Mouse (Mus musculus): ENCODE data around the gene Atp5g2. TPM values are rescaled to one million over a fixed set of nuclear protein-coding genes. Genes with fewer than 3 reads are reported as not detected.

Atp5g2 gene
- polyA plus RNA-seq (2015; fragmentation: Nextera tagmentation; extraction: Ambion mirVana) = 70.9 and 83.1 TPM in 2 replicates

DNA sequence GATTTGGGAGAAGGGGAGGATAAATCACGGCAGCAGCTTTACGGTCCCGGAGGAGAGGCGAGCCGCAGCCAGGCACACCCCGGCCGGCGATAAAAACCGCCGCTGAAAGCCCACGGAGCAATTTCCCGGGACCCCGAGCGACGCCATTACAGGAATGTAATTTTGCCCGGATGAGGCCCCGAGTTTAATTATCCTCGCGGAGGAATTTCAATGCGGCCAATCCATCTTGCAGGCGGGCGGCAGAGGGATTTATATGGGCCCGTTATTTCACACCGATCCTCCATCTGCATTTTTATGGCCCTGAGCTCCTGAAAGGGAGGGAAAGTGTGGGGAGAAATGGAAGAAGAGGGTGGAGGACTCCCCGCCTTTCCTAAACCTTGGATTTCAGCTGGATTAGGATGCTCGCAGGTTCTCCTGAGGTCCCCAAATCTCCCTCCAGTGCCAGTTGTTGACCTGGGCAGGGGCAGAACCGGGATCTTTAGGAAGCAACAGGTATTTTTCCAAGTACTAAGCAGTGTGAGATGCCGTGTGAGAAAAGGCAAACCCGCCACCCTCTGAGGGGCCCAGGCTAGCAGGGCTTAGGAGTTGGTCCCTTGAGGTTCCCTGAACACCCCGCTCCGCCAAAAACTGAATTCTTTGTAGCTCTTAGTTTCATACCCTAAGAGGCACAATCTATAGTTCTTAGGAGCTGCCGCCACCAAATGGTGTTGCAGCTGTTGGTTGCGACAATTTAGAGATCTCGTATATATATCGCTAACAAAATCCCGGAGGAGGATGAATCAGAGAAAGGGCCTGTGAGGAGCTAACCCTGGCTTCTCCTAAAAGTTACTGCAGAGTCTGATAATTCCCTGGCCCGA is at the start of gene Atp5g2:
Gene Atp5g2 (minus strand): TSS at position 138 of the 857 bp plus-strand sequence.
- H3K9me3 ChIP-seq = no peaks in the 10 kb centered on the region
- peak within 1 kb of the TSS; percentile 95 for H3K27ac ChIP-seq
- peak within 1 kb of the TSS; percentile 63 for H3K4me2 ChIP-seq
- H3K36me3 ChIP-seq = peaks cover 7% of the 10 kb centered on the region
- H3K4me3 ChIP-seq = peak within 1 kb of the TSS; percentile 82
- 3% methylated on average over 37 of the region's 37 CpGs for WGBS
- H3K9ac ChIP-seq = peak within 1 kb of the TSS; percentile 68
- peaks cover 29% of the 10 kb centered on the region for H3K4me1 ChIP-seq
- no peak for ATAC-seq (ENCODE audit: borderline replicate concordance, extremely low read depth, low FRiP score, low TSS enrichment)
- no peaks in the 10 kb centered on the region for H3K27me3 ChIP-seq

- no peaks in the 10 kb centered on the region for H3K9me3 ChIP-seq
- no peak overlapping the region for H3K27ac ChIP-seq
- H3K9ac ChIP-seq = peak overlapping the region; percentile 54
- peaks cover 12% of the 10 kb centered on the region for H3K4me1 ChIP-seq
- H3K4me2 ChIP-seq = peak overlapping the region; percentile 63
- H3K4me3 ChIP-seq = peak overlapping the region; percentile 63
- no peak for ATAC-seq (ENCODE audit: borderline replicate concordance, extremely low read depth, low FRiP score, low TSS enrichment)
- 14% methylated on average over 14 of the region's 14 CpGs for WGBS
- no peaks in the 10 kb centered on the region for H3K27me3 ChIP-seq
- no peaks in the 10 kb centered on the region for H3K36me3 ChIP-seq
Observed at GRCm38 (mm10) chr15:102721016-102721898, 49.1 kb upstream of the Atp5g2 start.

- H3K4me3 ChIP-seq = no peak overlapping the region
- H3K27me3 ChIP-seq = no peaks in the 10 kb centered on the region
- H3K4me1 ChIP-seq = peaks cover 8% of the 10 kb centered on the region
- peaks cover 28% of the 10 kb centered on the region for H3K36me3 ChIP-seq
- ATAC-seq (ENCODE audit: borderline replicate concordance, extremely low read depth, low FRiP score, low TSS enrichment) = no peak
- no peaks in the 10 kb centered on the region for H3K9me3 ChIP-seq
- no peak overlapping the region for H3K27ac ChIP-seq
- WGBS = 34% methylated on average over 12 of the region's 12 CpGs
- H3K4me2 ChIP-seq = no peak overlapping the region
- H3K9ac ChIP-seq = no peak overlapping the region
Observed at GRCm38 (mm10) chr15:102716132-102716531, 44.0 kb upstream of the Atp5g2 start.

GRCm38 (mm10) chr15:102707736-102708269 is 35.7 kb upstream of the Atp5g2 start:
- Histone ChIP-seq H3K9ac (no peak overlapping the region), H3K27ac (no peak overlapping the region), H3K36me3 (peaks cover 37% of the 10 kb centered on the region), H3K27me3 (no peaks in the 10 kb centered on the region), H3K4me1 (no peaks in the 10 kb centered on the region), H3K4me3 (no peak overlapping the region), H3K9me3 (no peaks in the 10 kb centered on the region), H3K4me2 (no peak overlapping the region)
- no peak for ATAC-seq (ENCODE audit: borderline replicate concordance, extremely low read depth, low FRiP score, low TSS enrichment)
- 83% methylated on average over 6 of the region's 6 CpGs for WGBS

- Histone ChIP-seq H3K4me1 (no peaks in the 10 kb centered on the region), H3K36me3 (peaks cover 27% of the 10 kb centered on the region), H3K4me3 (no peak overlapping the region), H3K27me3 (no peaks in the 10 kb centered on the region), H3K9me3 (no peaks in the 10 kb centered on the region), H3K9ac (no peak overlapping the region), H3K4me2 (no peak overlapping the region), H3K27ac (no peak overlapping the region)
- 70% methylated on average over 7 of the region's 7 CpGs for WGBS
- ATAC-seq (ENCODE audit: borderline replicate concordance, extremely low read depth, low FRiP score, low TSS enrichment) = no peak
Observed at GRCm38 (mm10) chr15:102705923-102706503, 33.9 kb upstream of the Atp5g2 start.

DNA sequence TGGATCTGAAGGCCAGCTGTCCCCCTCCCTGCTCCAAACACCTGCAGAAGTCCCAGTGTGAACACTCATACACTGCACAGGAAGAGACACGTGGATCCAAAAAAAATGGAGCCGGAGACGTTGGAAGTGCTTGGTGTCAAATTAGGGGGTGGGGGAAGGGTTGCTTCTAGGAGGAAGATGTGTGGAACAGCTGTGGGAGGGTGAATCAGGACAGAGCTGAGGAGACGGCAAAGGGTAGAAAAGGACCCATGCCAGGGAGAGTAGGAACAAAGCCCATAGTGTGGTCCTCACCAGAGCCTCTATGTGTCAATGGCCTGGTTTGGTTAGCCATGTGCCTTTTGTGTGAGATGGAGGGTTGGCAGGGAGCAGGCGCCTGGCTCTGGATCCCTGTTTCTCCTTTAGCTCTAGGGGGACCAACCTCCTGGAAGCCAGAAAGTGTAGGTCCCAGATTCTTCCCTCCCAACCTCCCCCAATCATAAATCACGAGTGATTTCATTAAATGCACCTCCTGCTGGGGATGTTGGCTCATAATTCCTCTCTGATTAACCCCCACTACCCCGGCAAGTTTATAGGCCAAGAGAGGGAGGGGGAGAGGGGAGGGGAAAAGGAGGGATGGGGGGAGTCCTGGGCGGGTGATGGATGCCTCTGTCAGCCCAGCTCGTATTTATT is 33.2 kb upstream of the Atp5g2 start:
- H3K4me3 ChIP-seq = no peak overlapping the region
- 41% methylated on average over 9 of the region's 9 CpGs for WGBS
- H3K9ac ChIP-seq = no peak overlapping the region
- no peaks in the 10 kb centered on the region for H3K9me3 ChIP-seq
- peaks cover under 1% of the 10 kb centered on the region; the same call in 1 of the 2 replicates for H3K27me3 ChIP-seq
- H3K27ac ChIP-seq = no peak overlapping the region
- H3K4me2 ChIP-seq = no peak overlapping the region
- ATAC-seq (ENCODE audit: borderline replicate concordance, extremely low read depth, low FRiP score, low TSS enrichment) = no peak
- peaks cover 20% of the 10 kb centered on the region for H3K36me3 ChIP-seq
- no peaks in the 10 kb centered on the region for H3K4me1 ChIP-seq

DNA sequence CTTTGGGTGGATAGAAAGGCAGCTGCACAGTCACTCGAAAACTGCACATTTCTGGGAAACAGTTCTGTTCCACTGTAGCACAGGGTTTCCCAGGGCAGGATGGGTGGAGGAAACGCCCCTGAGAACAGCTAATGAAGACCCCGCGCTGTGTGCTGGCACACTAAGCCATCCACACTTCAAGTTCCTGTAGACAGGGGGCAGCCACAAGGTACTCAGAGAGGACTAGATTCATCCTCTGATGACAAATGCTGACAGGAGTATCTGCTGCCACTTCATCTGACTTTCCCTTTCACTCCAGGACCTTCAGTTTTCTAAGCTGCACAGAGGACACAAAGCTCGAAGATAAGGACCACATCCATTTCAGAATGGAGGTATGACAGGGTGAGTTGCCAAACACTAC is 32.7 kb upstream of the Atp5g2 start:
- 50% methylated on average over 5 of the region's 5 CpGs for WGBS
- Histone ChIP-seq H3K4me3 (no peak overlapping the region), H3K27ac (no peak overlapping the region), H3K9me3 (no peaks in the 10 kb centered on the region), H3K27me3 (peaks cover 6% of the 10 kb centered on the region; the same call in 1 of the 2 replicates), H3K4me2 (no peak overlapping the region), H3K9ac (no peak overlapping the region), H3K4me1 (no peaks in the 10 kb centered on the region), H3K36me3 (peaks cover 18% of the 10 kb centered on the region)
- no peak for ATAC-seq (ENCODE audit: borderline replicate concordance, extremely low read depth, low FRiP score, low TSS enrichment)

DNA sequence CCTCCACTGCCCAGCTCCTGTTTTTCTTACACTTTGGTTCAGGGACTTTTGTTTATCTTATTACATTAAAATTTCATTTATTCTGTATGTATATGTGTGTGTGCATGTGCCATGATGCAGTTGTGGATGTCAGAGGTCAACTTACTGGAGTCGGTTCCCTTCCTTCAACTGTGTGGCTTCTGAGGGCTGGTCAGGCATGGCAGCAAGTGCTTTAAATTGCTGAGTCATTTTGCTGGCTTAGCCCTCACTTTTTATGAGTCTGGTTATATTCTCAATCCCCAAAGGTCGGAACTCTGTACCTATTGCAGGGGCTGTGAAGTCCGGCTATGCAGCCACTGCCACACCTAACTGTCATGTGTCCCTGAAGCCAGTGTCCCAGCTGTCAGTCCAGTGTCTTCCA is 30.8 kb upstream of the Atp5g2 start:
- WGBS = 77% methylated on average over 3 of the region's 3 CpGs
- Histone ChIP-seq H3K27me3 (peaks cover 23% of the 10 kb centered on the region), H3K4me2 (no peak overlapping the region), H3K9ac (no peak overlapping the region), H3K9me3 (no peaks in the 10 kb centered on the region), H3K4me1 (no peaks in the 10 kb centered on the region), H3K36me3 (peaks cover under 1% of the 10 kb centered on the region; the same call in 1 of the 2 replicates), H3K4me3 (no peak overlapping the region), H3K27ac (no peak overlapping the region)
- ATAC-seq (ENCODE audit: borderline replicate concordance, extremely low read depth, low FRiP score, low TSS enrichment) = no peak

DNA sequence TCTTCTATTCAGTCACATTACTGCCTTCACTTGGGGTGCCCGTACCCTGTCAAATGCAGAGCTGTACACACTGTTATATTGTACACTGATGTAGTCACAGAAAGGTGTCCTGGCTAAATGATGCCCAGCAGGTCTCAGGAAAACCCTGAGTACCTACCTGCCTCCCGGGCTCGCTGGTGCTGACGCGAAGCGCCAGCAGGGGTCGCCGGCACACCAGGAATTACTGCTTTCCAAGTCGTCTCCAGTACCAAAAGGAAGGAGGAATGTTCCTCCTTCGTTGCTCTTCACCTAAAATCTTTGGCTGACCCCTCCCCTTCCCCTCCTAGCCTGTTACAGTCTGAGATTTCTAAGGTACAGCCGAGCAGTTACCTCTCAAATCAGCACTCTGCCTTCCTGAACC is 26.0 kb upstream of the Atp5g2 start:
- Histone ChIP-seq H3K4me3 (no peak overlapping the region), H3K9me3 (no peaks in the 10 kb centered on the region), H3K4me2 (no peak overlapping the region), H3K27ac (no peak overlapping the region), H3K9ac (no peak overlapping the region), H3K27me3 (peaks cover 71% of the 10 kb centered on the region), H3K36me3 (no peaks in the 10 kb centered on the region), H3K4me1 (peaks cover 13% of the 10 kb centered on the region)
- no peak for ATAC-seq (ENCODE audit: borderline replicate concordance, extremely low read depth, low FRiP score, low TSS enrichment)
- WGBS = under 1% methylated on average over 11 of the region's 11 CpGs

DNA sequence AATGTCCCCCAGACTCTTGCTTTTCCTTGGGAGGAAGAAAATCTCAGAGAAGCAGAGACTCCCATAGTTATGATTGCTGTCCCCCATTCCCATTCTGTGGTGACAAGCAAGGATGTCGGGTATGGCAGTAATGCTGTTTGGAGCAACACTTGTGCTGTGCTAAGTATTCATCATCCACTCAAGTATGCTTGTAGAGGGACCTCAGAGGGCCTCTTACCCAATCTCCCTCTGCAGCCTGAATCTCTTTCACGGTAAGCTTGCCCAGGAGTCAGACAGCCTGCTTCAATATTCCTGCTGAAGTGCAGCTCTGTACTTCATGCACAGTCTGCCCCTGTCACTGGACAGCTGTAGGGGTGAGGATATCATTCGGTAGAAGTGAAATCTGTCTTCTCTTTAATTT is 24.7 kb upstream of the Atp5g2 start:
- H3K4me2 ChIP-seq = no peak overlapping the region
- no peak overlapping the region for H3K4me3 ChIP-seq
- H3K9me3 ChIP-seq = no peaks in the 10 kb centered on the region
- H3K27ac ChIP-seq = no peak overlapping the region
- peaks cover 23% of the 10 kb centered on the region for H3K4me1 ChIP-seq
- no peak overlapping the region for H3K9ac ChIP-seq
- H3K36me3 ChIP-seq = no peaks in the 10 kb centered on the region
- WGBS = 29% methylated on average over 3 of the region's 3 CpGs
- peaks cover 83% of the 10 kb centered on the region for H3K27me3 ChIP-seq
- ATAC-seq (ENCODE audit: borderline replicate concordance, extremely low read depth, low FRiP score, low TSS enrichment) = no peak

DNA sequence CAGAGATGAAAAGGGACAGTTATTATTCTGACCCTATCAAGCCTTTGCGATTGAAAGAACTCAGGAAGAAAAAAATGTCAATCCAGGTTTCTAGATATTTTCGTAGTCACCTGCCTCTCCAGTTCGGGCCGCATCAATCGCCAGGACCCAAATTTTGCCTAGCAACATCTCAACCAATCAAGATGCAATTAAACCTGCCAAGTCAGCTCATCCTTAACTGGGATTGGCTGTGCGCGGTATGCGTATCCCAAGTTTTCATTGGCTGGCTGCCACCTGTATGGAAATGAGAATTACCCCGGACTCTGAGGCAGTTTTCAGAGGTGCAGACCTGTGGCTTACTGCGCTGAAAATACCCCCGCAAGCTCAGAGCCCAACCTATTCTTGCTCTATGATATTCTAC is 21.4 kb upstream of the Atp5g2 start:
- Histone ChIP-seq H3K9me3 (no peaks in the 10 kb centered on the region), H3K4me3 (peak overlapping the region; percentile 57), H3K27me3 (peaks cover 82% of the 10 kb centered on the region), H3K36me3 (no peaks in the 10 kb centered on the region), H3K4me2 (peak overlapping the region; percentile 98), H3K9ac (no peak overlapping the region), H3K27ac (peak overlapping the region; percentile 58), H3K4me1 (peaks cover 23% of the 10 kb centered on the region)
- ATAC-seq (ENCODE audit: borderline replicate concordance, extremely low read depth, low FRiP score, low TSS enrichment) = peak; percentile 72; the same call in 1 of the 2 replicates
- under 1% methylated on average over 11 of the region's 11 CpGs for WGBS

Data from lung, embryonic 15.5 days (tissue).